Mouse (Mus musculus): Measurements from ENCODE around the gene Rnh1.

- no peak for TF ChIP-seq GATA1 (IDR thresholded peaks at IDR 0.05; ENCODE audit: borderline replicate concordance, low read length)
- TF ChIP-seq FLI1 (IDR thresholded peaks at IDR 0.05; ENCODE audit: low read length): no peak
Observed at GRCm38 (mm10) chr7:141169866-141170265, 2.8 kb downstream of the Rnh1 start.

All from megakaryocyte, embryonic 14.5 days (primary cell).